Mouse (Mus musculus) CD4-positive, CD25-positive, alpha-beta regulatory T cell, adult 4 months (primary cell): Measurements from ENCODE around the gene Gm6871. TPM values are rescaled to one million over a fixed set of nuclear protein-coding genes. Genes with fewer than 3 reads are reported as not detected.

Experiments
- polyA plus RNA-seq, 2 experiments: library from polyadenylated mRNA; unstranded; fragments of 100-300 nt; shearing (Covaris generic); gene quantifications; one replicate each; pipeline ENCODE4 v1.2.1; 2017

The Gm6871 gene
- polyA plus RNA-seq, 2 experiments from 2014 or later = not detected

Other genes with a start within 250 kb of the Gm6871 start
- 10 to 100 TPM; 35.9 to 49.3 TPM for gene AI987944, start 180.3 kb downstream of the Gm6871 start, polyA plus RNA-seq
- not detected for gene Vmn2r57, start 125.0 kb downstream of the Gm6871 start, polyA plus RNA-seq
- gene Gm20449, start 74.2 kb downstream of the Gm6871 start, polyA plus RNA-seq = not detected
- 10 to 100 TPM; 17.1 to 19.1 TPM for gene AW146154, start 73.8 kb downstream of the Gm6871 start, polyA plus RNA-seq
- gene 2610021A01Rik, start 25.6 kb upstream of the Gm6871 start, polyA plus RNA-seq = 10 to 100 TPM; 16.9 to 32.4 TPM
- 10 to 100 TPM; 12.0 to 14.2 TPM for gene Zfp788, start 59.5 kb upstream of the Gm6871 start, polyA plus RNA-seq